Mouse (Mus musculus): ENCODE measurements around the gene Lhx4. TPM values are rescaled to one million over a fixed set of nuclear protein-coding genes. Genes with fewer than 3 reads are reported as not detected.

Lhx4 gene
- total RNA-seq, 1 experiment: 0.13 TPM

DNA sequence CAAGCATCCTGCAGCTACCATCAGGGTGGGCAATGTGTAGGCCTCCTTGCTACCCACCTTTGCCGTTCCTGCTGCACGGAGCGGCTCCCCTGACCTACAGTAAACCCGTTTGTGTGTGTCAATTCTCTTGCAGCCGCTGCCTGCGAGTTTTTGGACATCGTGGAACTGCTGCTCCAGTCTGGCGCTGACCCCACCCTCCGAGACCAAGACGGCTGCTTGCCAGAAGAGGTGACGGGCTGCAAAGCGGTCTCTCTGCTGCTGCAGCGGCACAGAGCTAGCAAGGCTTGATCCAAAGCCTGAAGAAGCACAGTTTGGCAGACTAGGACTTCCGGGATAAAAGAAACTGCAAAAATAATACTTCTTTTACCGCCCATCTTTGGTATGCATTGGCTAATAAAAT is 64.7 kb downstream of the Lhx4 start:
- DNase-seq (ENCODE audit: low read depth, low spot score): no peak
- no peaks in the 10 kb centered on the region for H3K9me3 ChIP-seq (ENCODE audit: control insufficient read depth, insufficient read depth, low read depth, low read length)
- no peaks in the 10 kb centered on the region for H3K36me3 ChIP-seq (ENCODE audit: control insufficient read depth, insufficient read depth, low read length, poor library complexity, severe bottlenecking)
- no peak overlapping the region for H3K4me3 ChIP-seq (ENCODE audit: insufficient read depth in 1 of 2, low read depth in 1 of 2, low read length in 2 of 2, poor library complexity in 1 of 2, severe bottlenecking in 1 of 2)
- H3K4me1 ChIP-seq (ENCODE audit: control insufficient read depth in 2 of 2, insufficient read depth in 2 of 2, low read length in 2 of 2, poor library complexity in 1 of 2): no peaks in the 10 kb centered on the region; a peak in 1 of 4 replicates
- in situ Hi-C loops (cut with MboI; ENCODE audit: low sequenced_read_pairs in 2 of 2, unreplicated experiment in 2 of 2): no loop called here
- no peak for TF ChIP-seq CHD2 (IDR thresholded peaks at IDR 0.05; ENCODE audit: low read depth, low read length)
- TF ChIP-seq ZC3H11A (IDR thresholded peaks at IDR 0.05; ENCODE audit: borderline replicate concordance, low read depth, low read length): no peak
- TF ChIP-seq MAFK (IDR thresholded peaks at IDR 0.05; ENCODE audit: insufficient read depth, low read depth, low read length): no peak
- TF ChIP-seq ZNF384 (IDR thresholded peaks at IDR 0.05; ENCODE audit: low read depth, low read length): no peak
- no peak for TF ChIP-seq HCFC1 (IDR thresholded peaks at IDR 0.05; ENCODE audit: borderline replicate concordance, insufficient read depth, low read length)
- H3K27ac ChIP-seq (ENCODE audit: insufficient read depth, low read depth, low read length, poor library complexity, severe bottlenecking): no peak overlapping the region
- no peak overlapping the region for H3K9ac ChIP-seq (ENCODE audit: insufficient read depth, low read depth, low read length, poor library complexity, severe bottlenecking)

DNA sequence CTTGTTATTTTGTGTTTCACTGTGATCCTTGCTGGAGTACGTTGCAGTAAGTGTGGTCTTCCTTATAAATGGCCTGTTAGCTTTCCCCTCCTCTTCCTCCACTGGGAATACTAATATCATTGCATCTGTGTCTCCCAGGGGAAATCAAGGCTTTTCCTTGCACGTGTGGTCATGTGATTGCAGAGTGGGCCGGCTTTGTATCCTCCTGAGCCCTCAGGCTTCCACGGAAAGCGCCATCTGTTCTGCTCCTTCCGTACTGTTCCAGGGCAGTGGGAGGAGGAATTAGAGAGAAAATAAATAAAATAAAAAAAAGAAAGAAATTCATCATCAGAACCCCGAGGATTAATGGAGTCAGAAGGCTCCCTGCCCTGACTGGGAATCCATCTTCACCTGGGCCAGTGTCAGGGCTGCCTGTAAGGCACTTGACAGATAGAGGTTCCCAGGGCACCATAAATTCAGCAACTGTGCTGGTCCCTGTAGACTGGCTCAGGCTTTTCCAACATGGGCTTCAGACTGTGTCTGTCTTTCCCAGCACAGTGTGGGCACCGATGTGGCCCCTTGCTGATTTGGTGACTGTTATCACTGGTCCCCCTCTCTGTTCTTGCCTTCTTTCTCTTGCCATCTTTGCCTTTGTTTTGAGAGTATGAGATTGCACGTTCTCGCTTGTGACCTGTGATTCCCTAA is 70.2 kb downstream of the Lhx4 start:
- in situ Hi-C loops (cut with MboI; ENCODE audit: low sequenced_read_pairs in 2 of 2, unreplicated experiment in 2 of 2): no loop called here
- Histone ChIP-seq H3K4me1 (ENCODE audit: control insufficient read depth in 2 of 2, insufficient read depth in 2 of 2, low read length in 2 of 2, poor library complexity in 1 of 2) (no peaks in the 10 kb centered on the region), H3K9ac (ENCODE audit: insufficient read depth, low read depth, low read length, poor library complexity, severe bottlenecking) (no peak overlapping the region), H3K4me3 (ENCODE audit: insufficient read depth in 1 of 2, low read depth in 1 of 2, low read length in 2 of 2, poor library complexity in 1 of 2, severe bottlenecking in 1 of 2) (no peak overlapping the region), H3K27ac (ENCODE audit: insufficient read depth, low read depth, low read length, poor library complexity, severe bottlenecking) (no peak overlapping the region), H3K36me3 (ENCODE audit: control insufficient read depth, insufficient read depth, low read length, poor library complexity, severe bottlenecking) (no peaks in the 10 kb centered on the region), H3K9me3 (ENCODE audit: control insufficient read depth, insufficient read depth, low read depth, low read length) (no peaks in the 10 kb centered on the region)
- no peak for DNase-seq (ENCODE audit: low read depth, low spot score)
- TF ChIP-seq ZNF384 (IDR thresholded peaks at IDR 0.05; ENCODE audit: low read depth, low read length) (no peak), ZC3H11A (IDR thresholded peaks at IDR 0.05; ENCODE audit: borderline replicate concordance, low read depth, low read length) (no peak), CHD2 (IDR thresholded peaks at IDR 0.05; ENCODE audit: low read depth, low read length) (no peak), MAFK (IDR thresholded peaks at IDR 0.05; ENCODE audit: insufficient read depth, low read depth, low read length) (no peak), HCFC1 (IDR thresholded peaks at IDR 0.05; ENCODE audit: borderline replicate concordance, insufficient read depth, low read length) (no peak)

DNA sequence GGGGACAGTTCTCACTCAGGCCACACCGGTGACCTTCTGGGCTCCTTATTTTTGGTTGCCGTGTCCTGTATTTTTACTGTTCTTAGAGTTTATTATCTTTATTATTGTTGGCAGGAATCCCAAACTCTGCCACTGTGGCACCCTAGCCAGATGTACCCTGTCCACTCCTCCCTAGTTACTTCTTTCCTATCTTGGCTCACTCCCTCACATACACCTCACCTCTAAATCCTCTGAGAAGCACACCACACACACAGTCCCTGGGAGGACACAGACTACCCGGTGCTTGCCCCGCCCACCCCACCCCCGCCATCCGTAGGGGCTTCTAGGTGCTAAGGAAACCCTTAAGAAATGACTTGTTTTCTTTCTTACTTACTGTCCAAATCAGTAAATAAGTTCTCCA is 75.9 kb downstream of the Lhx4 start:
- in situ Hi-C loops (cut with MboI; ENCODE audit: low sequenced_read_pairs in 2 of 2, unreplicated experiment in 2 of 2): no loop called here
- Histone ChIP-seq H3K9ac (ENCODE audit: insufficient read depth, low read depth, low read length, poor library complexity, severe bottlenecking) (no peak overlapping the region), H3K9me3 (ENCODE audit: control insufficient read depth, insufficient read depth, low read depth, low read length) (no peaks in the 10 kb centered on the region), H3K4me3 (ENCODE audit: insufficient read depth in 1 of 2, low read depth in 1 of 2, low read length in 2 of 2, poor library complexity in 1 of 2, severe bottlenecking in 1 of 2) (no peak overlapping the region), H3K36me3 (ENCODE audit: control insufficient read depth, insufficient read depth, low read length, poor library complexity, severe bottlenecking) (no peaks in the 10 kb centered on the region), H3K4me1 (ENCODE audit: control insufficient read depth in 2 of 2, insufficient read depth in 2 of 2, low read length in 2 of 2, poor library complexity in 1 of 2) (no peaks in the 10 kb centered on the region), H3K27ac (ENCODE audit: insufficient read depth, low read depth, low read length, poor library complexity, severe bottlenecking) (no peak overlapping the region)
- DNase-seq (ENCODE audit: low read depth, low spot score): no peak
- no peak for TF ChIP-seq CHD2 (IDR thresholded peaks at IDR 0.05; ENCODE audit: low read depth, low read length)
- TF ChIP-seq HCFC1 (IDR thresholded peaks at IDR 0.05; ENCODE audit: borderline replicate concordance, insufficient read depth, low read length): no peak
- TF ChIP-seq ZNF384 (IDR thresholded peaks at IDR 0.05; ENCODE audit: low read depth, low read length): no peak
- TF ChIP-seq ZC3H11A (IDR thresholded peaks at IDR 0.05; ENCODE audit: borderline replicate concordance, low read depth, low read length): no peak
- TF ChIP-seq MAFK (IDR thresholded peaks at IDR 0.05; ENCODE audit: insufficient read depth, low read depth, low read length): no peak

DNA sequence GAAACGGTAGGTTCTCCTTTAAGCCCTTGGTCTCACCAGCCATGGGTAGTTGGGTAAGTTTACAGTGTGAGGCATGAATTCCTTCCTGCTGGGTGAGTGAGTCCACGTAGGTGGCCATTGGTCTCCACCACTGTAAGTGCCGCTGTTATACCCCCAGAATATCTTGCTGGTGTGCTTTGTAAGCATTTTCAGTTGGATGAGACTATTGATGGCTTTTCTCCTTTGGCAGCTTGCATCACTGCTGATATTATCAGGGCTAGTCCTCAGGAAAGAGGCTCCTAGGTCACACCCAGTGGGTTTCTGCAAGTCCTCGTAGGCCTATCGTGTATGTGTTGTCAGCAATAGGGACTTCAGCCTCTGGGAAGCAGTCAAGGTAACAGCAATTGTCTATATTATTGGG is 87.5 kb downstream of the Lhx4 start:
- no peaks in the 10 kb centered on the region for H3K9me3 ChIP-seq (ENCODE audit: control insufficient read depth, insufficient read depth, low read depth, low read length)
- H3K4me1 ChIP-seq (ENCODE audit: control insufficient read depth in 2 of 2, insufficient read depth in 2 of 2, low read length in 2 of 2, poor library complexity in 1 of 2): no peaks in the 10 kb centered on the region
- in situ Hi-C loops (cut with MboI; ENCODE audit: low sequenced_read_pairs in 2 of 2, unreplicated experiment in 2 of 2): no loop called here
- H3K9ac ChIP-seq (ENCODE audit: insufficient read depth, low read depth, low read length, poor library complexity, severe bottlenecking): no peak overlapping the region
- H3K27ac ChIP-seq (ENCODE audit: insufficient read depth, low read depth, low read length, poor library complexity, severe bottlenecking): no peak overlapping the region
- no peaks in the 10 kb centered on the region for H3K36me3 ChIP-seq (ENCODE audit: control insufficient read depth, insufficient read depth, low read length, poor library complexity, severe bottlenecking)
- no peak overlapping the region for H3K4me3 ChIP-seq (ENCODE audit: insufficient read depth in 1 of 2, low read depth in 1 of 2, low read length in 2 of 2, poor library complexity in 1 of 2, severe bottlenecking in 1 of 2)
- no peak for DNase-seq (ENCODE audit: low read depth, low spot score)
- TF ChIP-seq ZNF384 (IDR thresholded peaks at IDR 0.05; ENCODE audit: low read depth, low read length): no peak
- TF ChIP-seq CHD2 (IDR thresholded peaks at IDR 0.05; ENCODE audit: low read depth, low read length): no peak
- TF ChIP-seq HCFC1 (IDR thresholded peaks at IDR 0.05; ENCODE audit: borderline replicate concordance, insufficient read depth, low read length): no peak
- TF ChIP-seq ZC3H11A (IDR thresholded peaks at IDR 0.05; ENCODE audit: borderline replicate concordance, low read depth, low read length): no peak
- no peak for TF ChIP-seq MAFK (IDR thresholded peaks at IDR 0.05; ENCODE audit: insufficient read depth, low read depth, low read length)
